Mouse (Mus musculus) forebrain, postnatal 0 days (tissue): ENCODE data around the gene Cyp1a1. TPM values are rescaled to one million over a fixed set of nuclear protein-coding genes. Genes with fewer than 3 reads are reported as not detected.

Source experiments
- ATAC-seq: fragments of 200-750 bp; cut with Nextera tagmentation; 2 replicates; pipeline ENCODE4 v1.8.0; 2017; ENCODE audit warnings: mild to moderate bottlenecking, moderate library complexity
- DNase-seq: peaks from one replicate; pipeline ENCODE4 v3.0.0-alpha.2; 2015
- H3K27ac ChIP-seq: fragments of 300-500 bp; sonication (generic); 2 replicates; pipeline ENCODE4 v1.5.1; 2014; ENCODE audit warnings: low read depth, mild to moderate bottlenecking, antibody characterized with exemption, low read length, moderate library complexity, mixed read lengths
- H3K27me3 ChIP-seq: fragments of 300-500 bp; sonication (generic); 2 replicates; pipeline ENCODE4 v1.6.1; 2014; ENCODE audit warnings: mild to moderate bottlenecking, low read length, mixed read lengths; ENCODE audit not compliant: insufficient read depth
- H3K36me3 ChIP-seq: fragments of 300-500 bp; sonication (generic); 2 replicates; pipeline ENCODE4 v1.6.1; 2014; ENCODE audit warnings: mild to moderate bottlenecking, moderate library complexity; ENCODE audit not compliant: insufficient read depth
- H3K4me1 ChIP-seq: fragments of 300-500 bp; sonication (generic); 2 replicates; pipeline ENCODE4 v1.6.1; 2014; ENCODE audit warnings: antibody characterized with exemption; ENCODE audit not compliant: insufficient read depth
- H3K4me2 ChIP-seq: fragments of 300-500 bp; sonication (generic); 2 replicates; pipeline ENCODE4 v1.6.1; 2014; ENCODE audit warnings: low read depth, mild to moderate bottlenecking, moderate library complexity
- H3K4me3 ChIP-seq: fragments of 300-500 bp; sonication (generic); 2 replicates; pipeline ENCODE4 v1.5.1; 2014; ENCODE audit warnings: low read depth, low read length, mixed read lengths
- H3K9ac ChIP-seq: fragments of 300-500 bp; sonication (generic); 2 replicates; pipeline ENCODE4 v1.6.1; 2014; ENCODE audit warnings: mild to moderate bottlenecking
- H3K9me3 ChIP-seq: fragments of 300-500 bp; sonication (generic); 2 replicates; pipeline ENCODE4 v1.6.1; 2016; ENCODE audit warnings: low read length
- CTCF ChIP-seq: sonication (generic); IDR thresholded peaks from 2 replicates; pipeline ENCODE4 v1.5.1; 2016; ENCODE audit warnings: antibody characterized with exemption, control low read depth, low read depth
- WGBS: fragments of 180-500 bp; shearing (Covaris S2); extraction: QIAGEN DNeasy Blood & Tissue Kit; methylation state at CpG from one replicate; pipeline ENCODE4 v1.1.7; 2014; 5-methylcytosine and 5-hydroxymethylcytosine counted together
- polyA plus RNA-seq: library from polyadenylated mRNA; unstranded; fragments of >200 nt; fragmentation: Nextera tagmentation; extraction: Ambion mirVana; gene quantifications from 2 replicates; pipeline ENCODE4 v1.2.1, GENCODE M21; 2015
- total RNA-seq: library from RNA; depleted of rRNA; stranded (reverse); fragments of >200 nt; gene quantifications from 2 replicates; pipeline ENCODE4 v1.2.3, GENCODE M21; 2014

Cyp1a1 gene
- total and polyA plus RNA-seq, 2 experiments from 2014 or later, result 0.42 to 0.67 TPM

DNA sequence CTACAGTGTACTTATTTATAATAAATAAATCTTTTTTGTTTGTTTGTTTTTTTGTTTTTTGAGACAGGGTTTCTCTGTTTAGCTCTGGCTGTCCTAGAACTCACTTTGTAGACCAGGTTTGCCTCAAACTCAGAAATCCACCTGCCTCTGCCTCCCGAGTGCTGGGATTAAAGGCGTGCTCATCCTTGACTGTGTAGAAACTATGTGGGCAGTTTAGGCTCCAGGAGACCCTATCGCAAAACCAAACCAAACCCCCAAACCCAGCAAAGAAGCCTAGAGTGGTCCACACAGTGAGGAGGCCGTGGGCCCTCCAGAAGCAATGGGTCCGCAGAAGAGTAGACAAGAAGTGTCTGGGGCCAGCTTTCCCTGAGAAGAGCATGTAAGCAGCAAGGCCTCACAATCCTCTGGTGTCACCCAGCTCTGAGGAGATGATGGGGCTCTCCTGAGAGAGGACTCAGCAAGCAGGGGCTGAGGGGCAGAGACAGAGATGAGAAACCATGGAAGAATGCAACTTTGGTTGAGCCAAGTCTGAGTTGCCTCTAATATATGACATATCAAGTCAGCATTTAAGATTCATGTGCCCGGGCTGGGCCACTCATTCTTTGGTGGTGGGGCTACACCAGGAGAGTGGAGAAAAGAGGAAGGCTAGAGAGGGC lies 37.5 kb upstream of the Cyp1a1 start:
- DNase-seq, result no peak
- Histone ChIP-seq H3K4me2 (no peak overlapping the region), H3K27ac (no peak overlapping the region)

DNA sequence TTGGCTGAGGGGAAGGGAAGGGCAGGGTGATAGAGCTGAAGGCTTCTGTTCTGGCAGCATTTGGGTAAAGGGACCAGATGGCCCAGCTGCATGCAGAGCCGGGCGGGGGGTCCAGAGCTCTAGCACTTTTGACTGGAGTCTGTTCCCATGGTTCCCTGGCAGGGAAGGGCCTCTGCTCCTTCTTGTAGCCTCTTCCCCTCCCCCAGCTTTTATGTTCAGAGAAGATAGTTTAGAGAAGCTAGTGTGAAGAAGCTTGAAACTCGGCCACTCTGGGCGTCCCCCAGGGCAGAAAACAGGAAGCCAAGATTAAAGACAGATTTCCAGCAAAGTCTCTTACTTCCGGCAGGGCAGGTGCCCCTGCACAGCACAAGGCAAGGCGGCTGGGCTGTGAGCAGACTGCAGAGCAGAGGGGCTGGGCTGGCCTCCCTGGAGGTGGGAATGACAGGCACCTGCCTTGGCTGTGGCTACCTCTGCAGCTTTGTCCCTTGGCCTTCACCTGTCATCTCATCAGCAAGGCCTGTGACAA lies 36.9 kb upstream of the Cyp1a1 start:
- H3K9me3 ChIP-seq, result no peaks in the 10 kb centered on the region
- H3K4me3 ChIP-seq, result no peak overlapping the region
- H3K4me1 ChIP-seq, result no peaks in the 10 kb centered on the region; the same call in 1 of the 2 replicates
- ATAC-seq (peak; percentile 68), DNase-seq (peak; percentile 29)
- H3K27me3 ChIP-seq, result no peaks in the 10 kb centered on the region
- TF ChIP-seq CTCF, result no peak
- 33% methylated on average over 6 of the region's 6 CpGs for WGBS
- H3K36me3 ChIP-seq, result no peaks in the 10 kb centered on the region
- H3K27ac ChIP-seq, result no peak overlapping the region
- H3K4me2 ChIP-seq, result no peak overlapping the region
- H3K9ac ChIP-seq, result no peak overlapping the region; the same call in 1 of the 2 replicates

More for the DNA sequence above, 37.5 kb upstream of the Cyp1a1 start:
- no peak for ATAC-seq
- 90% methylated on average over 6 of the region's 6 CpGs for WGBS
- Histone ChIP-seq H3K9ac (no peak overlapping the region; the same call in 1 of the 2 replicates), H3K27me3 (no peaks in the 10 kb centered on the region), H3K4me1 (no peaks in the 10 kb centered on the region), H3K36me3 (no peaks in the 10 kb centered on the region), H3K9me3 (no peaks in the 10 kb centered on the region), H3K4me3 (no peak overlapping the region)
- no peak for TF ChIP-seq CTCF

- no peak for DNase-seq
- H3K4me3 ChIP-seq, result no peak overlapping the region
- TF ChIP-seq CTCF, result no peak
- H3K27me3 ChIP-seq, result no peaks in the 10 kb centered on the region
- no peak overlapping the region for H3K27ac ChIP-seq
- no peaks in the 10 kb centered on the region for H3K9me3 ChIP-seq
- H3K36me3 ChIP-seq, result no peaks in the 10 kb centered on the region
- no peak overlapping the region for H3K9ac ChIP-seq
- H3K4me2 ChIP-seq, result no peak overlapping the region
- ATAC-seq, result no peak
- 68% methylated on average over 9 of the region's 9 CpGs for WGBS
- no peaks in the 10 kb centered on the region; the same call in 1 of the 2 replicates for H3K4me1 ChIP-seq
These were observed 35.4 kb upstream of the Cyp1a1 start for GRCm38 (mm10) chr9:57652351-57652750.

GRCm38 (mm10) chr9:57652855-57653254 lies 34.9 kb upstream of the Cyp1a1 start:
- no peak overlapping the region for H3K9ac ChIP-seq
- H3K4me2 ChIP-seq, result no peak overlapping the region
- no peaks in the 10 kb centered on the region for H3K27me3 ChIP-seq
- H3K9me3 ChIP-seq, result no peaks in the 10 kb centered on the region
- H3K36me3 ChIP-seq, result no peaks in the 10 kb centered on the region
- H3K27ac ChIP-seq, result no peak overlapping the region
- no peak for DNase-seq
- H3K4me3 ChIP-seq, result no peak overlapping the region
- no peaks in the 10 kb centered on the region; the same call in 1 of the 2 replicates for H3K4me1 ChIP-seq
- ATAC-seq, result no peak
- WGBS, result 15% methylated on average over 3 of the region's 3 CpGs
- no peak for TF ChIP-seq CTCF

DNA sequence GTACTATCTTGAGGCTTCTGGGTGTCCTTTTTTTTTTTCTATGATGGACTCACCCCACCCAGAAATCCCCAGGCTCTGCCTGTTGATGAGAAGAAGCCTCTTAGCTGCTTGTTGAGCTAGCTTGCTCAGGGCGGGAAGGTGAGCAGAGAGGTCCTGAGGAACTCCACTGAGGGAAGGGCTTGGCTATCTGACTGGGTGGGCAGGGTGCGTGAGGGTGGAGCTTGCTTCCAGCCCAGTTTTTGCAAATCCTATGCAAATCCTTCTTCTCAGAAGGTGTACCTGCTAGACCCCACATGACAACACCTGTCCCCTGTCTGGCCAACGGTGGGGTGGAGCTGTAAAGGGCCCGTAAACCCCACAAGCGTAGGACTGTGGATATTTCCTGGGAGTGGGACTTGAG lies 34.4 kb upstream of the Cyp1a1 start, which contains the start of gene Csk:
Gene Csk (minus strand): TSS at position 349 of the 400 bp plus-strand sequence.
- no peak for TF ChIP-seq CTCF
- Histone ChIP-seq H3K27me3 (no peaks in the 10 kb centered on the region), H3K4me2 (no peak within 1 kb of the TSS), H3K27ac (no peak within 1 kb of the TSS), H3K9ac (no peak within 1 kb of the TSS), H3K4me1 (no peaks in the 10 kb centered on the region; the same call in 1 of the 2 replicates), H3K9me3 (no peaks in the 10 kb centered on the region), H3K36me3 (no peaks in the 10 kb centered on the region), H3K4me3 (no peak within 1 kb of the TSS)
- ATAC-seq (no peak), DNase-seq (no peak)
- 43% methylated on average over 5 of the region's 5 CpGs for WGBS

DNA sequence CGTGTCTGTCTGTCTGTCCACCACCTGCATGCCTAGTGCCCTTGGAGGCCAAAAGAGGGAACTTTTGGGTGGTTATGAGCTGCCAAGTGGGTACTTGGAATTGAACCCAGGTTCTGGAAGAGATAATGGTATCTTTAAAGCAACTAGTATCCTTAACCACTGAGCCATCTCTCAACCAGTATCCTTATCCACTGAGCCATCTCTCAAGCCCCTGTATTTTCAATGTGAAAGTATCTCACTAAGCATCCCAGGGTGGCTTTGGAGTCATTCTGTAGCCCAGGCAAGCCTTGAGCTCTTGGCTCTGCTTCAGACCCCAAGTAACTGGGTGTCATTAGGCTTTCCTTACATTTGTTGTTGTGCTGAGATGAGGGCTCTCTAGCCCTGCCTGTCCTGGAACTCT lies 32.8 kb upstream of the Cyp1a1 start:
- ATAC-seq, result no peak
- WGBS, result 89% methylated on average over 1 of the region's 1 CpGs

GRCm38 (mm10) chr9:57655749-57656148 lies 32.0 kb upstream of the Cyp1a1 start:
- ATAC-seq (peak; percentile 86), DNase-seq (peak; percentile 96)
- H3K27ac ChIP-seq, result no peak overlapping the region
- H3K4me1 ChIP-seq, result no peaks in the 10 kb centered on the region; the same call in 1 of the 2 replicates
- H3K4me2 ChIP-seq, result peak overlapping the region; percentile 38
- H3K36me3 ChIP-seq, result no peaks in the 10 kb centered on the region
- TF ChIP-seq CTCF, result peak; percentile 96
- no peaks in the 10 kb centered on the region for H3K9me3 ChIP-seq
- H3K4me3 ChIP-seq, result no peak overlapping the region
- H3K27me3 ChIP-seq, result no peaks in the 10 kb centered on the region
- WGBS, result 2% methylated on average over 11 of the region's 11 CpGs
- H3K9ac ChIP-seq, result peak overlapping the region; percentile 2; the same call in 1 of the 2 replicates

More for the DNA sequence above, 32.8 kb upstream of the Cyp1a1 start:
- Histone ChIP-seq H3K9ac (no peak overlapping the region), H3K4me1 (no peaks in the 10 kb centered on the region; the same call in 1 of the 2 replicates), H3K4me2 (no peak overlapping the region), H3K4me3 (no peak overlapping the region), H3K36me3 (no peaks in the 10 kb centered on the region), H3K27me3 (no peaks in the 10 kb centered on the region), H3K9me3 (no peaks in the 10 kb centered on the region), H3K27ac (no peak overlapping the region)
- no peak for TF ChIP-seq CTCF
- no peak for DNase-seq
